Mouse (Mus musculus): ENCODE results near the gene Olfr12. TPM values are rescaled to one million over a fixed set of nuclear protein-coding genes. Genes with fewer than 3 reads are reported as not detected.

The Olfr12 gene
- polyA plus RNA-seq, 1 experiment from 2014 or later = not detected

DNA sequence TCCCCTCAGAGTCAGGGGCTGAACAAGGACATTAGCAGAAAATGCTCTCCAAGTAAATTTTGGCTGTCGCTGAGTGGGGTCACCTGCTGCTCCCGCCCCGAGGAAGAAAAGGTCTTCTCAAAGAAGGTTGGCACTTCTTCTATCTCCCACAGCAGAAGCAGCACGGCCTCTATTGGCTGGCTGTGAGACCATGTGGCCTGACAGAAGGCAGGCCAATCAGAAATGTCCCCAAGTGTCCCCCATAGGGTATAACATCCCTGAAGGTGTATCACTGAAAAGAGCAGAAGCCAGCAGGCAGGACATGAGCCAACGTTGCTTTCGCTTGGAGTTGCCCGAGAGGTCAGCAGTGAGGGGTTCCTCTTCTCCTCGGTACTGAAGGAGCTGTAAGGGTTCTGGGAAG lies 18.4 kb downstream of the Olfr12 start:
- Histone ChIP-seq H3K9ac (replicated peaks; ENCODE audit: low read depth, low read length) (no peak overlapping the region), H3K4me1 (replicated peaks; ENCODE audit: control insufficient read depth, insufficient read depth, low read length) (peaks cover 14% of the 10 kb centered on the region), H3K4me3 (replicated peaks; ENCODE audit: low read length) (no peak overlapping the region), H3K27ac (ENCODE audit: low read length) (no peak overlapping the region), H3K27me3 (replicated peaks; ENCODE audit: control insufficient read depth, insufficient read depth, low read length) (no peaks in the 10 kb centered on the region), H3K9me3 (ENCODE audit: control insufficient read depth, low read length) (no peaks in the 10 kb centered on the region), H3K36me3 (ENCODE audit: control insufficient read depth, insufficient read depth) (peaks cover 10% of the 10 kb centered on the region), H3K4me2 (ENCODE audit: low read length) (no peak overlapping the region)
- ATAC-seq = no peak
- WGBS = 90% methylated on average over 8 of the region's 8 CpGs

DNA sequence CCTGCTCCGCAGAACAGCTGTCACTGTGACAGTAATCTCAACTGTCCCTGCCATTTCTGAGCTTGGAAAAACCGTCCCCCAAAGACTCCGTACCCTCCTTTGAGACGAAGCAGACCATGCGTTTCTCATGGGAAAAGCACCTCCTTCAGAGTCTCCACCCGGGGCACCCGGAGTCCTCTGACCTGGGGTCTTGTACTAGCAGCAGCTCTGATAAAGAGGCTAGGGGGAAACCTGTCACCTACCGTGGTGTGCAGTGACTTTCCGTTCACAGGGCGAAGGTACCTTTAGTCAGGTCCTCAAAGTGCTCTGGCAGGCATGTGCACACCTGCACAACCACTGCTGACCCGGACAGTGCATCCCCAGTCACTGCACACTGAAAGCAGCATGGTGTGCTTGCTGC lies 19.1 kb downstream of the Olfr12 start:
- no peak overlapping the region for H3K27ac ChIP-seq (ENCODE audit: low read length)

DNA sequence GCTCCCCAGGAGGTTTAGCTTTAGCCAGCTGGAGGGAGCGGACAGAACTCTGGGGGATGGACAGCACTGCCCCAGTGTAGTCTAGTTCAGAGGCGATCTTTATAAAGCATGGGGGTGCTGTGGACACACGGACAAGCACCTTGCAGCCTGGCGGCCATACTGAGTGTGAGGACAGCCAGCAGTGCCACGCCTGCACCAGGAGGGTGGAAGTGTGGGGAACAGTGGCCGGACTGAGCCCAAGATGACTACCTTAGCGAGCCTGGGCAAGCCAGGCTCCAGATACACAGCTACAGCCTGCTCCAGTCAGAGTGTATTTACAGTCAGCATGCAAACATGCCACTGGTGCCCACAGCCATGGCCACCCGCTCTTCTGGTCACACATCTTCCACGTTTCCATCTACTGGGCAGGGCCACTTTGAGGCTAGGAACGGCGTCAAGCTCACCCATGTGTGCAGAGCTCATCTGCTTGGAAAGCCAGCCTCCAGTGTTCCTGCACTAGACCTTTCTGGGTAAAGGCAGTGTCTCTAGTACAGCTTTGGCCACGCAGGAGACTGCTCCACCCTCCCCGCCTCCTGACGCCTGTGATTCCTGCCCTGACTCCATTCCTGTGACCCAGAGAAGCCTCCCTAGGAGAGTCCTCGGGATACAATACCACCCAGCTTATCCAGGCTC lies 20.0 kb downstream of the Olfr12 start:
- WGBS = 92% methylated on average over 15 of the region's 15 CpGs
- H3K9ac ChIP-seq (replicated peaks; ENCODE audit: low read depth, low read length) = no peak overlapping the region
- peaks cover 20% of the 10 kb centered on the region for H3K4me1 ChIP-seq (replicated peaks; ENCODE audit: control insufficient read depth, insufficient read depth, low read length)
- peaks cover 10% of the 10 kb centered on the region for H3K36me3 ChIP-seq (ENCODE audit: control insufficient read depth, insufficient read depth)
- H3K4me2 ChIP-seq (ENCODE audit: low read length) = no peak overlapping the region
- ATAC-seq = no peak
- H3K9me3 ChIP-seq (ENCODE audit: control insufficient read depth, low read length) = no peaks in the 10 kb centered on the region
- no peak overlapping the region for H3K4me3 ChIP-seq (replicated peaks; ENCODE audit: low read length)
- H3K27ac ChIP-seq (ENCODE audit: low read length) = no peak overlapping the region
- no peaks in the 10 kb centered on the region for H3K27me3 ChIP-seq (replicated peaks; ENCODE audit: control insufficient read depth, insufficient read depth, low read length)

More for the DNA sequence above, 19.1 kb downstream of the Olfr12 start:
- Histone ChIP-seq H3K4me1 (replicated peaks; ENCODE audit: control insufficient read depth, insufficient read depth, low read length) (peaks cover 16% of the 10 kb centered on the region), H3K9me3 (ENCODE audit: control insufficient read depth, low read length) (no peaks in the 10 kb centered on the region), H3K9ac (replicated peaks; ENCODE audit: low read depth, low read length) (no peak overlapping the region), H3K36me3 (ENCODE audit: control insufficient read depth, insufficient read depth) (peaks cover 10% of the 10 kb centered on the region), H3K4me2 (ENCODE audit: low read length) (no peak overlapping the region), H3K27me3 (replicated peaks; ENCODE audit: control insufficient read depth, insufficient read depth, low read length) (no peaks in the 10 kb centered on the region), H3K4me3 (replicated peaks; ENCODE audit: low read length) (no peak overlapping the region)
- no peak for ATAC-seq
- WGBS = 91% methylated on average over 11 of the region's 11 CpGs

DNA sequence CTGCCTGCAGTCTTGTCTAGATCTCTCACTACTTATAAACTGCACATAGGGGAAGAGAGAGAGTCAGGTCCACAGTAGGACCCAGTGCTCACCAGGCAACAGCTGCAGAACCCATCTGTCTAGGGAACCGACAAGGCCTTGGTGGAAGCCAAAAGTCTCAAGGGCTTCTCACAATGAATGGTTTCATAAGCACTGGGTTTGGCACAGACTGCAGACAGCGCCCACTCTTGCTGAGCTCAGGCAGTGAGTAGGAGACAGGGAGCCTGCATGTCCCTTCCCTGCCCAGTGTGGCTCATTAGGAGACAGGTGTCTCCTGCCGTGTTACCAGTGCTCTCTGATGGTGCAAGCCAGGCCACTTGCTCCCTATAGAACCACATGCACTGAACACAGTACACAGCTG lies 20.6 kb downstream of the Olfr12 start:
- no peak overlapping the region for H3K4me3 ChIP-seq (replicated peaks; ENCODE audit: low read length)
- no peaks in the 10 kb centered on the region for H3K9me3 ChIP-seq (ENCODE audit: control insufficient read depth, low read length)
- peaks cover 10% of the 10 kb centered on the region for H3K36me3 ChIP-seq (ENCODE audit: control insufficient read depth, insufficient read depth)
- 94% methylated on average over 3 of the region's 3 CpGs for WGBS
- no peak for ATAC-seq
- H3K4me1 ChIP-seq (replicated peaks; ENCODE audit: control insufficient read depth, insufficient read depth, low read length) = peaks cover 20% of the 10 kb centered on the region
- no peak overlapping the region for H3K4me2 ChIP-seq (ENCODE audit: low read length)
- no peaks in the 10 kb centered on the region for H3K27me3 ChIP-seq (replicated peaks; ENCODE audit: control insufficient read depth, insufficient read depth, low read length)
- no peak overlapping the region for H3K27ac ChIP-seq (ENCODE audit: low read length)
- H3K9ac ChIP-seq (replicated peaks; ENCODE audit: low read depth, low read length) = no peak overlapping the region

DNA sequence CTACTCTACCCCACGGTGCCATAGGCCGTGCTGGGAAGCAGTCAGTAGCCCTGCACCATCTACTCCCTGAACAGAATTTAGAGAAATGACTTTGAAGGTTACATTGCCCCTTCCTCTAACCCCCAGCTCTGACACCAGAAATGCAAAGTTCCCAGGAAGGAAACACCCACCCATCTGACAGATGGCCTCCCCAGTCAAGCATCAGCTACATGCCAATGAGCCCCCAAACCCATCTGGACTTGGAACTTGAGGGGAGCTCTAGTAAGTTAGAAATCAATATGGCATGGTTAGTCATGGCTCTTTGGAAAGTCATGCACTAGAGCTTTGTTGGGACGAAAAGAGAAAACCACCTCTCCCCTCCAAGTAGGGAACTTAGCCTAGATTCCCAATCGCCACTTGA lies 21.1 kb downstream of the Olfr12 start:
- 95% methylated on average over 4 of the region's 4 CpGs for WGBS

DNA sequence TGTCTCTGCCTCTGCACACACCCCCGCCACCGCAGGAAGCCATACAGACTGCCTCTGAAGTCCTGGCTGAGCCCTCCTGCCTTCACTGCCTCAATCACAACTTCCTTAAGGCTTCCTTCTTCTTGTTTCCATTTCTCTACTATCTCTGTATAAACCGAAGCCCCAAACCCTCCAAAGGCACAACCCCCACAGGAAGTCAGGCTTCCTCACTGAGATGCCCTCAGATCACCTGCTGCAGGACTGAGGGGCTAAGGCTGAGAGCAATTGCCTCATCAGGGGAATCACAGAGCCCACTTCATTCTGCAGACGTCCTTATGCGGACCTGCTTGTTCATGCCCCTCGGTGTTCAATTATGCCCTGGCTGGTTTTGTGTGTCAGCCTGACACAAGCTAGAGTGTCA lies 22.8 kb downstream of the Olfr12 start:
- no peaks in the 10 kb centered on the region for H3K9me3 ChIP-seq (ENCODE audit: control insufficient read depth, low read length)
- H3K4me1 ChIP-seq (replicated peaks; ENCODE audit: control insufficient read depth, insufficient read depth, low read length) = peaks cover 20% of the 10 kb centered on the region
- 90% methylated on average over 6 of the region's 6 CpGs for WGBS
- H3K27me3 ChIP-seq (replicated peaks; ENCODE audit: control insufficient read depth, insufficient read depth, low read length) = no peaks in the 10 kb centered on the region
- peaks cover 10% of the 10 kb centered on the region for H3K36me3 ChIP-seq (ENCODE audit: control insufficient read depth, insufficient read depth)
- ATAC-seq = no peak
- no peak overlapping the region for H3K27ac ChIP-seq (ENCODE audit: low read length)
- no peak overlapping the region for H3K4me3 ChIP-seq (replicated peaks; ENCODE audit: low read length)
- H3K9ac ChIP-seq (replicated peaks; ENCODE audit: low read depth, low read length) = no peak overlapping the region
- peak overlapping the region; percentile 98 for H3K4me2 ChIP-seq (ENCODE audit: low read length)

More for the DNA sequence above, 21.1 kb downstream of the Olfr12 start:
- Histone ChIP-seq H3K36me3 (ENCODE audit: control insufficient read depth, insufficient read depth) (peaks cover 10% of the 10 kb centered on the region), H3K9me3 (ENCODE audit: control insufficient read depth, low read length) (no peaks in the 10 kb centered on the region), H3K27ac (ENCODE audit: low read length) (no peak overlapping the region), H3K4me3 (replicated peaks; ENCODE audit: low read length) (no peak overlapping the region), H3K27me3 (replicated peaks; ENCODE audit: control insufficient read depth, insufficient read depth, low read length) (no peaks in the 10 kb centered on the region), H3K4me2 (ENCODE audit: low read length) (no peak overlapping the region), H3K4me1 (replicated peaks; ENCODE audit: control insufficient read depth, insufficient read depth, low read length) (peaks cover 20% of the 10 kb centered on the region), H3K9ac (replicated peaks; ENCODE audit: low read depth, low read length) (no peak overlapping the region)
- ATAC-seq = no peak

DNA sequence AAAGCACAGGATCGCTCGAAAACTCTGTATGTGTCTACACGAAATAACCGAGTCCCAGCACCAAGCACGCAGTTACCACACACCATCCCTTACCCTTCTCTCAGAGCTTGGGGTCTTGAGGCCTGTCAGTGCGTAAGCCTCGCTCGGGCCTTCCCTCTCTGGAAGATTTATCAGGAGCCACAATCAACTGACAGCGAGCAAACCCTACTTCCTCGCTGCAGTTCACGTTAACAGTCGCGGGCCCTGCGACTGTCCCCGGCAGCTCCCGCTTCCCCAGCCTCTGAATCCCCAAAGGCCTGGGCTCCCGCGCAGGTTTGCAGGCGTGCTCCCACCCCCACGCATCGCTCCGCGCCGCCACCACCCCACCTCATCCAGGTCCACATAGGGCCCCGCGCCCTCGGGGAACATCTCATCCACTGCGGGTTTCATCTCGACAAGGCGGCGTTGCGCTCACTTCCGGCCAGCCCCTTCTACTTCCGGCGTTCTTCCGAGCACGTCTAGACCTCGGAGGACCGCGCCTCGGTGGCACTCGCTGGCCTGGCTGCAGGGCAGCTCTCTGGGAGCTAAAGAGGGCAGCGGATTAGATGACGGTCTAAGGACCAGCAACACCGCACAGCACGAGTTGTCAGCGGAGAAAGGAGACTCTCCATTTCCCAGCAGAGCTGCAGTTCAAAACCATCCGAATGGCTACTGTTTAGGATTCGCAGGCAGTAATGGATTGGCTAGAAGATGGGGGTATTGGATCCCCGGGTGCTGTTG lies 24.1 kb downstream of the Olfr12 start, which contains the start of gene Cops9:
TSS of gene Cops9 (minus strand) at position 472 of the 759 bp plus-strand sequence.
- WGBS = 2% methylated on average over 50 of the region's 50 CpGs
- Histone ChIP-seq H3K4me1 (replicated peaks; ENCODE audit: control insufficient read depth, insufficient read depth, low read length) (peaks cover 20% of the 10 kb centered on the region), H3K27ac (ENCODE audit: low read length) (peak within 1 kb of the TSS; percentile 79), H3K9ac (replicated peaks; ENCODE audit: low read depth, low read length) (peak within 1 kb of the TSS; percentile 91), H3K9me3 (ENCODE audit: control insufficient read depth, low read length) (no peaks in the 10 kb centered on the region), H3K4me3 (replicated peaks; ENCODE audit: low read length) (peak within 1 kb of the TSS; percentile 83), H3K36me3 (ENCODE audit: control insufficient read depth, insufficient read depth) (peaks cover 3% of the 10 kb centered on the region), H3K4me2 (ENCODE audit: low read length) (peak within 1 kb of the TSS; percentile 98), H3K27me3 (replicated peaks; ENCODE audit: control insufficient read depth, insufficient read depth, low read length) (no peaks in the 10 kb centered on the region)
- peak; percentile 96 for ATAC-seq

GRCm38 (mm10) chr1:92643691-92644090 lies 26.1 kb downstream of the Olfr12 start:
- 87% methylated on average over 4 of the region's 4 CpGs for WGBS
- H3K9ac ChIP-seq (replicated peaks; ENCODE audit: low read depth, low read length) = no peak overlapping the region

DNA sequence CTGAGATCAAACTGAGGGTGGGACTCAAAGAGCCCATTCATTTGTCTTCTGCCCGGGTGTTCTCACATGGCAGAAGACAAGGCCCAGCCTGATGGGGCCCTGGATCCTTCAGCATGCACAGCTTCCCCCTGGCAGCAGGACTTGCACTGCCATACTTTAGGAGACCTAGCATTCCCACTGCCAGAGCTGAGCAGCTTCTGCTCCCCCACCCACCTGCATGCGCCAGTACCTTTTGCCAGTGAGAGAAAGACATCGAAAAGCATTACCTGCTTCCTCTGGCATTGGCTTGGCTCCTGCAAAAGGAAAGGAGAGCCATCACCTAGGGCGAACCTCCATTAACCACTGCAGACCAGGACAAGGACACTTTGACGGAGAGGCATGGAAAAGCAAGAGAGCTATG lies 27.3 kb downstream of the Olfr12 start:
- no peak overlapping the region for H3K4me2 ChIP-seq (ENCODE audit: low read length)
- 87% methylated on average over 5 of the region's 5 CpGs for WGBS

More at GRCm38 (mm10) chr1:92643691-92644090, 26.1 kb downstream of the Olfr12 start:
- Histone ChIP-seq H3K27ac (ENCODE audit: low read length) (no peak overlapping the region), H3K4me3 (replicated peaks; ENCODE audit: low read length) (no peak overlapping the region), H3K36me3 (ENCODE audit: control insufficient read depth, insufficient read depth) (no peaks in the 10 kb centered on the region), H3K27me3 (replicated peaks; ENCODE audit: control insufficient read depth, insufficient read depth, low read length) (no peaks in the 10 kb centered on the region), H3K4me2 (ENCODE audit: low read length) (no peak overlapping the region), H3K9me3 (ENCODE audit: control insufficient read depth, low read length) (no peaks in the 10 kb centered on the region), H3K4me1 (replicated peaks; ENCODE audit: control insufficient read depth, insufficient read depth, low read length) (peaks cover 22% of the 10 kb centered on the region)
- ATAC-seq = no peak

More for the DNA sequence above, 27.3 kb downstream of the Olfr12 start:
- Histone ChIP-seq H3K9me3 (ENCODE audit: control insufficient read depth, low read length) (no peaks in the 10 kb centered on the region), H3K4me3 (replicated peaks; ENCODE audit: low read length) (no peak overlapping the region), H3K27me3 (replicated peaks; ENCODE audit: control insufficient read depth, insufficient read depth, low read length) (no peaks in the 10 kb centered on the region), H3K27ac (ENCODE audit: low read length) (no peak overlapping the region), H3K36me3 (ENCODE audit: control insufficient read depth, insufficient read depth) (no peaks in the 10 kb centered on the region), H3K4me1 (replicated peaks; ENCODE audit: control insufficient read depth, insufficient read depth, low read length) (peaks cover 18% of the 10 kb centered on the region), H3K9ac (replicated peaks; ENCODE audit: low read depth, low read length) (no peak overlapping the region)
- ATAC-seq = no peak

All from forebrain, embryonic 16.5 days (tissue).